Mouse (Mus musculus) left cerebral cortex, adult 2 months (tissue): ENCODE results near the gene Alox5ap. TPM values are rescaled to one million over a fixed set of nuclear protein-coding genes. Genes with fewer than 3 reads are reported as not detected.

ENCODE experiments used
- DNase-seq, 2 experiments: peaks; one replicate each; pipeline ENCODE4 v3.0.0; 2021 to 2022; ENCODE audit warnings: low spot score in 2 of 2, mixed read lengths in 1 of 2; ENCODE audit errors: extremely low spot score in 1 of 2
- H3K27ac ChIP-seq: fragments of 200-600 bp; 2 replicates; pipeline ENCODE4 v1.8.1; 2022
- H3K4me3 ChIP-seq: fragments of 200-600 bp; 2 replicates; pipeline ENCODE4 v1.8.1; 2022
- CTCF ChIP-seq: fragments of 200-600 bp; IDR thresholded peaks from 2 replicates; pipeline ENCODE4 v1.8.1; 2022; ENCODE audit warnings: antibody characterized with exemption, mild to moderate bottlenecking, moderate library complexity
- intact Hi-C: fragments of 180-260 bp; cut with DNase I; formaldehyde crosslinking; loops from one replicate; pipeline ENCODE4 v1.15.1; 2025
- total RNA-seq, 2 experiments: library from RNA; stranded (reverse); gene quantifications; 2 replicates each; pipeline ENCODE4 v1.2.3; 2021

Alox5ap gene
- total RNA-seq, 2 experiments from 2014 or later, result 10.0 to 12.2 TPM

GRCm38 (mm10) chr5:149242467-149242866, 22.1 kb upstream of the Alox5ap start:
- Histone ChIP-seq H3K27ac (no peak overlapping the region), H3K4me3 (no peak overlapping the region)
- DNase-seq, result no peak
- TF ChIP-seq CTCF, result no peak
- intact Hi-C loops, result no loop called here

- no peak for TF ChIP-seq CTCF
- DNase-seq, result no peak
- Histone ChIP-seq H3K4me3 (no peak overlapping the region), H3K27ac (no peak overlapping the region)
- intact Hi-C loops, result no loop called here
These were observed 21.5 kb upstream of the Alox5ap start for GRCm38 (mm10) chr5:149243053-149243452.

- H3K27ac ChIP-seq, result no peak overlapping the region; the same call in 1 of the 2 replicates
- intact Hi-C loops, result no loop called here
- no peak for TF ChIP-seq CTCF
- H3K4me3 ChIP-seq, result no peak overlapping the region
- no peak for DNase-seq
These were observed 19.1 kb upstream of the Alox5ap start for GRCm38 (mm10) chr5:149245391-149245964.

- DNase-seq, result no peak
- intact Hi-C loops, result no loop called here
- no peak overlapping the region; the same call in 1 of the 2 replicates for H3K27ac ChIP-seq
- no peak overlapping the region for H3K4me3 ChIP-seq
- TF ChIP-seq CTCF, result no peak
These were observed 18.5 kb upstream of the Alox5ap start for GRCm38 (mm10) chr5:149245965-149246470.

GRCm38 (mm10) chr5:149247047-149247904, 17.3 kb upstream of the Alox5ap start:
- intact Hi-C loops, result no loop called here
- no peak for TF ChIP-seq CTCF
- Histone ChIP-seq H3K4me3 (peak overlapping the region; percentile 28; the same call in 1 of the 2 replicates), H3K27ac (no peak overlapping the region)
- no peak for DNase-seq

GRCm38 (mm10) chr5:149252303-149252702, 12.3 kb upstream of the Alox5ap start:
- Histone ChIP-seq H3K27ac (no peak overlapping the region), H3K4me3 (no peak overlapping the region)
- TF ChIP-seq CTCF, result no peak
- no peak for DNase-seq
- intact Hi-C loops, result no loop called here

- H3K27ac ChIP-seq, result no peak overlapping the region
- intact Hi-C loops, result no loop called here
- no peak for DNase-seq
- no peak overlapping the region for H3K4me3 ChIP-seq
- no peak for TF ChIP-seq CTCF
These were observed 11.1 kb upstream of the Alox5ap start for GRCm38 (mm10) chr5:149253491-149253890.

- intact Hi-C loops, result no loop called here
- Histone ChIP-seq H3K27ac (no peak overlapping the region), H3K4me3 (no peak overlapping the region)
- TF ChIP-seq CTCF, result no peak
- DNase-seq, result no peak
These were observed 9.0 kb upstream of the Alox5ap start for GRCm38 (mm10) chr5:149255522-149255921.

- intact Hi-C loops, result no loop called here
- Histone ChIP-seq H3K4me3 (no peak overlapping the region), H3K27ac (no peak overlapping the region)
- TF ChIP-seq CTCF, result no peak
- peak in 1 of 2 experiments; percentile 15 for DNase-seq
These were observed 6.9 kb upstream of the Alox5ap start for GRCm38 (mm10) chr5:149257518-149258281.

GRCm38 (mm10) chr5:149259093-149259492, 5.5 kb upstream of the Alox5ap start:
- no peak for TF ChIP-seq CTCF
- no peak for DNase-seq
- intact Hi-C loops, result no loop called here
- Histone ChIP-seq H3K27ac (no peak overlapping the region), H3K4me3 (no peak overlapping the region)

- H3K4me3 ChIP-seq, result no peak overlapping the region
- intact Hi-C loops, result no loop called here
- TF ChIP-seq CTCF, result no peak
- no peak for DNase-seq
- no peak overlapping the region for H3K27ac ChIP-seq
These were observed 3.1 kb upstream of the Alox5ap start for GRCm38 (mm10) chr5:149261449-149261848.

GRCm38 (mm10) chr5:149261866-149262265, 2.7 kb upstream of the Alox5ap start:
- Histone ChIP-seq H3K4me3 (no peak overlapping the region), H3K27ac (no peak overlapping the region)
- peak; percentile 28 for TF ChIP-seq CTCF
- no peak for DNase-seq
- intact Hi-C loops, result no loop called here
